Mouse (Mus musculus): Measurements from ENCODE around the gene Eri3.

The Eri3 gene

DNA sequence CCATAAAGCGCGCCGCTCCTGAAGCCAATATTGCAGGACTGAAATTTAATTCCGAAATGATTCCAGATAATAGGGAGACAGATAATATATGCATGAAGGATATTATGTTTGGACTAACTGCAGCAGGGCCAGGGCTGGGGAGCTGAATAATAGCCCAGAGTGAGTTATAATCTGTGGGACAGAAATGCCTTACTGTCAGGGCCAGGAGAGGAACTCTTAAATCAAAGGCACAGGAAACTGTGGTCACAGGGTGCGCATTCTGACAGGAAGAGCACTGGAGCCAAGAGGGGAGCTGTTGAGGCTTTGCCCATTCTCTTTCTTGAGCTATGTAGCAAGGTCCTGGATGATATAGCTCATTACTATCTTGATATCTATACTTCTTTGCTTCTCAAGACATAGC is 74.5 kb downstream of the Eri3 start:
- DNase-seq (ENCODE audit: low read depth) = no peak

DNA sequence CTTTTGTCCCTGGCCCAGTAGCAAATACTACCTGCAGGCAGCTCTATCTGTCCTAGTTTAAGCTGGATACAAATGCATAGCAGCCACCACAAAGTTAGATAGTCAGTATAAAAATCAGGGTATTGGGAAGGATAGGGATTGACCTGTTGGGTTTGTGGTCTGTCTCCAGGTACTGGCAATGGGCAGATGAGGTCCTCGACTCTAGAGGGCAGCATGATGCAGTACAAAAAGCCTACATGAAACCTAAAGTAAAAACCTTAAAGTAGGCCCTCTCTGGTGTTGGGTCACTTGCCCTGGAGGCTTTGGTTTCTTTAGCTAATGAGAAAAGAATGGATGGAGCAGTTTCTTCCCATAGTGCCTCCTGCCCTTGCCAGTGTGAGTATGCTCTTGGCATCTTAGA is 78.3 kb downstream of the Eri3 start:
- no peak for DNase-seq (ENCODE audit: low read depth)

DNA sequence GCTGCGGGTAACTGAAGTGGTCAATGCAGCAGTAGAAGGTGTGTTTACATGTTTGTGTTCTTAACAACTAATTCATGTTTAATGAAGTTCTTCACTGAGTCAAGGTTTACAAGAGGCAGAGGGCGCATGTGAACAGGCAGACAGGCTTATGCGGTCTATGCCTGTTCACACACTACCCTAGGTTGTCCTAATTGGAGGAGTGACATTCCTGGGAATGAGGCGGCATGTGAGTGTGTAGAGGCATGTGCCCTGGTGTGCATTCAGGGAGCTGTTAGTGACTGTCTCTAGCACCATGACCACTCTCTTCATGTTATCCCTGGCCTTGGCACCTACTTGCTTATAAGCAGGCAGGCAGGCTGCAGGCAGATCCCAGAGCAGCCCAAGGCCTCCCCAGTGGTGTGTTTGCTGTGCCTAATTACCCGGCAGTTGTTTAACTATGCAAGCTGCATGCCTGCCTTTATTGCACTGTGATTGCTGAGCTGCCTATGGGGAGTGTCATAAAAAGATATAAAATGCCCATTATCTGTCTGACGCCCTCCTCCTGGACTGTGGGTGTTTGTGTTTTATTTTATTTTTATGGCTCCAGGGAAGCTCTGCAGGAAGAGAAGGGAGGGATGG is 80.0 kb downstream of the Eri3 start:
- DNase-seq (ENCODE audit: low read depth) = no peak

DNA sequence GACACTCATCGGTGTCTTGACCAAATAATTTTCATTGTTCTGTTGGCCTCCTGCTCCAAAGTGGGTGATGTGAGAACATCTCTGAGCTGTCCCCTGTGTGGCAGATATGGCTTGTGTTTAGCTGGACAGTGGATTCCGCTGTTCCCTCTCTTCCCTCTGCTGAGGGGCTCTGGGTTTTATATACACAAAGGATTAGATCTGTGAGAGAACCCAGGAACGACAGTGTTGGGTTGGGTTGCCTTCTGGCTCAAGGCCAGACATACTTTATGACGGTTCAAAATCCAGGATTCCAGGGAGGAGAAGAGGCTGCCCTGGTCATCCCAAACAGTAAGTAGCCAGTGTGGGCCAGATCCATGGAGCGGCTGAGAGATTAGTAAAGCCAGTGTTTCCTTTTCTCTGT is 83.4 kb downstream of the Eri3 start:
- DNase-seq (ENCODE audit: low read depth) = no peak

DNA sequence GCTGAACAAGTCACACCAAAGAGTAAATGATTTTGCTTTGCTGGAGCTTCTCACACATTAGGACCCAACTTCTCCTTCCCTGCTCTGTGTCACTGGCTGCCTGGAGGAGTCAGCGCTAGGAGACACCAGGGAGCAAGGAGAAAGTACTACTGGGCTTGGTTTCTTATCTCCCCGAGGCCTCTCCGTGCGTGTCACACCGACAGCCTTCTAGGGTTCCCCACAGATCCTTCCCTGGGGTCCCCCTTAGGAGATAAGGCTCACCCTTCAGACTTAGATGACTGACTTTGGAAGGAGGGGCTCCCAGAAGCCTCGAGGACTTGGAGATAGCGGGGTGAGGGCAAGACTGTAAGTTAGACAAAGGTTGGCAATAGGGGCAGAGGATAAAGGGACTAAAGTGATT is 84.5 kb downstream of the Eri3 start:
- DNase-seq (ENCODE audit: low read depth) = no peak

DNA sequence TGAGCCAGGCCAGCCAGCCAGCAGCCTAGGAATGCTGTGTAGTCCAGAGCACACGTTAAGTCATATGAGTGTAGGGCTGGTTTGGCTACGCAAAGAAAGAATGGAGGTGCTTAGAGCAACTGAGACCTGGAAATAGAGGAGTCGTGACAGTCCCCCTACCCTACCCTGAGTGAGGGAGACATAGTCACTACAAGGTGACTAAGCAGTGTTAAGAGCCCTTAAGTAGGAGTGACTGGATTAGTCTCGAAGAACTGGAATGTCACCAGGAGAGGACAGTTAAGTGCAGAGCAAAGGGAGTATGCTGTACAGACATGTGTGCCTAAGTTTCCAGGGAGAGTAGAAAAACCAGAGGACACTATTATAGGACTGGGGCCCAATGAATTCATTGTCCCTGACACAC is 86.0 kb downstream of the Eri3 start:
- DNase-seq (ENCODE audit: low read depth) = no peak

DNA sequence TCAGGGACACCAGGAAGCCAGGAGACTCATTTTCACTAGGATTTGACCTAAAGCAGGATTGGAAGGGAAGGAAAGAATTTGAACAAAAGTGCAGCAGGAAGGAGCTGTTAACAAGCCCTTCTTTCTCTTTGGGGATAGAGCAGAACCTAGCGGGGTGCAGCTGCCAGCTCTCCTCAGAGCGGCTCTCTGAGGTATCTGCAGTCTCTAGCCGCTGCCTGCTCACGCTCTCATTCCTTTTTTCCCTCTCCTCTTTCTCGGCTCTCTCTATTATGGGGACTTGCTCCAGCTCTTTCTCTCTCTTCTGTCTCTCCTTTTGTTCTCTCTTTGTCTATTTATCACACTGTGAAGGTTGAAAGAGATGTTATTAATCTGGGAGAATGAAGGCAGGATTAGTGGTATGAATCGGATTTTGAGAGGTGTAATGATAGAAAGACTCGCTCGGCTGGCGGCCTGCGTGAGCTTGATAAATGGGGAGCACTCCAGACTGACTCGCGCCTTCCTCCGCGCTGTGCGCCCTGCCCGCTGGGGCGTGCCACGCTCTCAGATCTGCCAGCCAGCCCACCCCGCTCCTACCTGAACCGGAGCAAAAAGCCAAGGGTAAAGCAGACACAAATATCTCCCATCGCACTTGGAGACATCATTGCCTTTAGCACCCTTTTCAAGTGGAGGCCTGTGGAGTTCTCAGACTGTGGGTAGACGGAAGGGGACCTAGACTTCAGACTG is 86.9 kb downstream of the Eri3 start:
- no peak for DNase-seq (ENCODE audit: low read depth)

DNA sequence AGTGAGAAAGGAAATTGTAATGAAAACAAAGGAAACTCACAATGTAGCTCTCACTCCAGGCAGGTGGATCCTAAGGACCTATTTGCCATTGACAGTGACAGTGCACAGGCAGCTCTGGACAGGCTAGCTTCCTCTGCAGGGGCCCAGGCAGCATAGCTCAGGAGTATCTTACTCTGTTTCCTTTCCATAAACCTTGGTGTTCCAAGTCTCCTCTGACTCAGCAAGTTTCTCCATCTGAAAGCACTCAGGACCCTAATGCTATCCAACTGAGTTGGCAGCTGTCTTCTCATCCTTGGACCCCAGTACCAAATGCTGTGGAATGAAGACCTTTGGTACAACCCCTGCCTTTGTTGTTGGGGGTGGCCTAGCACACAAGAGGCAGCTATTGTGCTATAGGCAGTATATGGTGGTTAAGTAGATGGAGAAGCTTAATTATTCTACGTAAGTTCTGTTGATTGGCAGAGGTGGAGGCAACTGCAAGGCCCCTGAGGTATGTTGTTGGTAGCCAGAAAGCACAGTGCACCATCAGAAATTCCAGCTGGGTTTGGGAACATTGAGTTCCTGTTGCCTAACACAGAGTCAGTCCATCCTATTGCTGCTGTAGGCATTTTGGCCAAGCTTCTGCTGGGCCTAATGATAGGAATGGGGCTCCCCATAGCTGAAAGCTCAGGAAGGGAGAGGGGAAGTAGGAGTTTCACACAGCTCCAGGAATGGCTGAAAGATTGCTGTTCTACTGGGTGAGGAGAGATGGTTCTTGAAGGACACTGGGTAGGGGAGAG is 90.9 kb downstream of the Eri3 start:
- DNase-seq (ENCODE audit: low read depth) = no peak

DNA sequence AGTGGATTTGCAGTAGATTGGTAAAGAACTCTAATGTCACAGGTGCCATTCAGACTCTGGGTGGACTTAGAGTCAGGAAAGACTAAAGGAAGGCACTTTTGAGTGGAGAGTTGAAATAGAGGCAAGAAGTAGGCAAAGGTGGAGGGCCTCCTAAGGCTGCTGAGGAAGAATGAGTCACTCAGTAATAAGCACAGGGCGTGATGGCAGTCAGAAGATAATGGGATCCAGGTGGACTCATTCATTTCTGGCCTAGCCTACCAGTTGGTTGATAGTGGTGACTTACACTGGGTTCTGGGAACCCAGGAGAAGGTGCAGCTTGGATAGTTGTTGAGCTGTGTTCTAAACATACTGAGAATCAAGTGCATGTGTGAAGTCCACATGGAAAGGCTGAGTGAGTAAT is 91.6 kb downstream of the Eri3 start:
- DNase-seq (ENCODE audit: low read depth) = no peak

DNA sequence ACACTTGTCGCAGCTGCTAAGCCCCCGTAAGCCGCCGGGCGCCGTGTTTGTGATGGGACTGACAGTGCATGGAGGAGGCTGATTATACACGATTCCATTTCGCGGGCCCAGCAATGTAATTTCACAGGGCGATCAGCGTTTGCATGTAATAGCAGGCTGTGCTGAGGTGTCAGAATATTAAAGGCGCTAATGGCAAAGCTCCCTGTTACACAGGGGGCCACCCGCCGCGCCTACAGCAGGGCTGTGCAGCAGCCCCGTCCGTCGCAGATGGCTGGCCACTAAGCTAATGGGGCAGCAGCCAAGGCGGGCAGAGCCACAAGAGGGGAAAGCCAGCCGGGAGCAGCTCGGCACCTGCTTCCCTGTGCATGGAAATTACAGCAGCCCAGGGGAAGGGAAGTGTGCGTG is 94.9 kb downstream of the Eri3 start:
- no peak for DNase-seq (ENCODE audit: low read depth)

DNA sequence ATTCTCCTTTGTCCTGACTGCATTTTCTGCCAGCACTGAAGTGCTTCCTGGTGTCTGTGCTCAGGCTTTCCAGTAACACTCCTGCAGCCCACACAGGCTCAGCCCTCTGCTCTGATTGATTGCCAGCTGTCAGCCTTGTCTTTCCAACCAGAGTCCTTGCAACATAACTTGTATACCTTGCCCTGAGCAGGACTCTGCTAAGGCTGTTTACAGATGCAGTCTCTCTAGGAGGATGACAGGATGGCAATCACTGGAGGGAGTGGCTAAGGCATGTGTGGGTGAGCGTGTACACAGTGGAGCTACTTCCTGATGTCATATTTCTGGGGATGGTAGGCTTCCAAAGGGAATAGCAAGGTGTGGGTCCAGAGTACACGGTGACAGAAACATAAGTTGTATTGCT is 95.7 kb downstream of the Eri3 start:
- DNase-seq (ENCODE audit: low read depth) = no peak

DNA sequence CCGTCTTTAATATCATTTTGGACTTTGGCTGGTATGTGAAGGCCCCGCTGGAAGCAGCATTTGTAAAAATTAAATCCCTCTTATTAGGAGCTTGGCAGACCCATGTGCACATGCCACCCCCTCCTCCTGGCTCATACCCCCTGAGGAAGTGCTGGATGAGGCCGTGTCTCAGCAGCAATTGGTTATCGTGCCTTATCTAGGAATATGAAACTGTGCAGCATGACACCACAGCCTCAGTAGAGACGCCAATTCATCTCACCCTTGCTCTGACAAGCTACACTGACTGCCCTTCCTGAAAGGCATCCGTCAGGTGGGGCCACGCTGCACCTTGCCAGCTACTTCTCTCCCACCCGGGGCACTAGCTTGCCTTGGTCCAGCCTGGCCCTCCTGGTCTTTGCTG is 96.3 kb downstream of the Eri3 start:
- DNase-seq (ENCODE audit: low read depth) = no peak

DNA sequence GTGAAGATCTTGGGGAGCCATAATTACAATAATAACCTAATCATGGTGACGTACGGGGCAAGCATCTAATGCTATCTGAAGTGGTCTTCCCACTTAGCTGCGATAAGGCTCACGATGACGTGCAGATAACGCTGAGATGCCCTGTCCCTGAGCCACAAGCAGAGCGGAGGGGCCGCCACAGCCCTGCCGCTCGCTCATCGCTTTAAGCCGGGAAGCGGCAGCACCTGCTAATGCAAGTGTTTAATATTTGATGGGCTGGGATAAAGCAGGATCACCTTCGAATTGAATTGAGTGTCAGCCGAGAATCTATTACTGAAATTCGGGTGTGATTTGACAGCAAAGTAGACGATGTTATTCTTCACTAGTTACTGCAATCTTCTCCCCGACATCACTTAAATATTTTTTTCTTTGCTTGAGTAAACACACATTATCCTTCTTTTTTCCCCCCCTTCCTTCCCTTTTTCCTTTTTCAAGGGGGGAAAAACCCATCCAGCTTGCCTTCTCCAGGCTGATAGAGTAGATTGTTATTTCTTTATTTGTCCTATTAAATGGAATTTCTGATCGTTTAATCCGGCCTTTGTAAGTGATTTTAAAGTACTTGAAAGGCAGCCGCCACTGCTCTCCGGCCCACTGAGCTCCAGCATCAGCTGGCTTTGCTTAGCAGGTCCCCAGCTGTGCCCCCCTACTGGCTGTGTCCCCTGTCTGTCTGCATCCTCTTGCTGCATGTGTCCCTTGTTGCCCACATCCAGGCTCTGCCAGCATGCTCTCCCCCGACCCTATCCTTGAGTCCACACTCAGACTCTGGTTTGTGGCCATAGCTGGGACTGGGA is 97.0 kb downstream of the Eri3 start:
- DNase-seq (ENCODE audit: low read depth) = no peak

DNA sequence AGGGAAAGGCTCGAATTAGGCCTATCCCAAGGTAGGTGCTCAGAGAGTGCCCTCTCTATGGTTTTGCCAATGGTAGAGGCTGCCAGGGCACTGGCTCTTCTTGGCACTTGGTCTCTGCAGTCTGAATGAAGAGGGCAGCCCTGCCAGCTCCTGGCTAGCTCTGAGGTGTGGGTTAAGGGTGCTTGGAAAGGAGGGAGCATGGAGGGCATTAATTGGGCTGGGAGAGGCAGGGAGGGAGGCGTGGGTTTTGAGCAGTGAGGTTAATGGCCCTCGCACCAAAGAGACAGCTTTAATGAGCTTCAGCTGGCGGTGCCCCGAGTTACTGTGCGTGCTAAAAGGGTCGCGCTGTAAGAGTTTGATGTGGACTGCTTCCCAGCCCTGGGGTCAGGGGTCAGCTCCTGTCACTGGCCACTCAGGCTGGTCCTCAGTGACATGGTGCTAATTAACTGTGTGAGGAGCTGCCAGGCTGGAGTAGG is 101.5 kb downstream of the Eri3 start:
- no peak for DNase-seq (ENCODE audit: low read depth)

DNA sequence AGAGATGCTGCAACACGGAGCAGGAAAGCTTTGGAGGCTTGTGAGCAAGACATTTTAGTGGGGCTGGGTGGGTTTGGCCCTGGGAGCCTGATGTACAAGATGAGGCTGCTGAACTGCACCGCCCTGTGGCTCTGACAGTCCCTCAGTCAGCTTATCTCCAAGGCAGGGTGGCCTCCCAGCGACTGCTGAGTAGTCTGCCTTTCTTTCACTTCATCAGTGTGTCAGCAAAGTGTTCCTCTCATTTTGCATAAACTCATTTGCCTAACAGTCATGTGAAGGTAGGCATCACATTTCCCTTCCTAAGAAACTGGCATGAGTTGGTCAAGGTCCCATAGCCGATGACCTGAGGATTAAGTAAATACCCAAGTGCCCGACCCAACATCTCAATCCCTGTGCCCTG is 102.6 kb downstream of the Eri3 start:
- DNase-seq (ENCODE audit: low read depth) = no peak

DNA sequence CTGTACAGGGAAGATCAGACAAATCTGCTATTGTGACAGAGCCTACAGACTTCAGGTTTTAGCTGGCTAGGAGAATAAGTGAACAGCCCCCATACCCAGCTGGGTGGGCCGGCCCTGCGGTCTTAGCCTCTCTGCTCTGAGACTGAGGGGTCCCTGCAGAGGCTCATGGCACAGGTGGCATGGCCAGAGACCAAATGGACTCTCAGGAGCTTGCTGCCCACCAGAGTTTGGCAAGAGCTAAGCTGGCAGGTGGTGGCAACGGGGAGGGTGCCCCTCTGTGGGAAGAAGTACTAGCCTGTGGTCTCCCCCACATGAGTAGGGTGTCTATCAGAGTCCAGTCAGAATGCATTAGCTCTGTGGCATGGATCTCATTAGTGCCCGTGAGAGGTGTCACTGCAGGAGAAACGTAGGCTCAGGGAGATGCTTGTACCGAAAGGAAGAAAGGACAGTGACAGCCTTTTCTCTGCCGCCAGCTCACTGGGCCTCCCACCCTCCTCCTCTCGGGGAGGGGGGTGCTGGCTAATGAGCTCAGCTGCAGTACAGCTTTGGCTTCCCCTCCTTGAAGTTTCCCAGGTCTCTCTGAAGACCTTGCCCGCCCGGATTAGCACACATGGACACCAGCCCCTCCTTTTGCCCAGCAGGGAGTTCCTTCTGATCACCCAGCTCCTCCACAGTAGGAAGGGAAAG is 104.0 kb downstream of the Eri3 start:
- DNase-seq (ENCODE audit: low read depth) = no peak

DNA sequence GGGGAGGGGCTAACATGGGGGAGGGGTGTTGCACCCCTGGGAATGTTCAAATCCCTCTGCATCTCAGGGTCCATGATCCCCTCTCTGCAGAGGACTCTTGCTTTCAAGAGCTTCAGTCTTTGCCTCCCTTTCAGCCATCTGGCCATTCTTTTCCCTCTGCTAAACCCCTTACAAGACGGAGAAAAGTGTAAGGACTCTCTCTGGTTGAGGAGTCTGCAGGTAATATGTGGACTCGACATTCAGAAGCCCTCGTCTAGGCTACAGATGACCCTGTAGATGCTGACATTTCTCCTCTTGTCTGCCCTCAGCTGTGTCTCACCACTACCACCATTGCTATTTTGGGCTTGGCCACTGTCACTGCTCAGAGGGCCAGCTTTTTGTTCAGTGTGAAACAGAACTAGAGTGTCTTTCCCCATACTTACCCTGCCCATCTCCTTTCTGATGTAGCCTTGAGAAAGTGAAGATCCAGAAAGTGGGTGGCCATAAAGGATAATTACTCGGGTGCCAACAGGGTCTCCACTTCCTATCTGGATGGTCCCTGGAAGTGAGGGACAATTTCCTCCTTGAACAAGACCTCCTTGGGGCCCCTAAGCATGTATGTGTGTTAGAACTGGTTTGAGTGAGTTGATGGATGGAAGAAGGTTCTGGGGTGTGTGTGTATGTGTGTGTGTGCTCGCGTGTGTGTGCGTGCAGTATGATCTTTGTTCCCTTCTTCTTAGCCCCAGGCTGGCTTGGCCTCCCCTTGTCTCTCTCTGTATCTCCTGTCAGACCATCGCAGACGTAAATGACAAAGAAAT is 104.7 kb downstream of the Eri3 start:
- no peak for DNase-seq (ENCODE audit: low read depth)

DNA sequence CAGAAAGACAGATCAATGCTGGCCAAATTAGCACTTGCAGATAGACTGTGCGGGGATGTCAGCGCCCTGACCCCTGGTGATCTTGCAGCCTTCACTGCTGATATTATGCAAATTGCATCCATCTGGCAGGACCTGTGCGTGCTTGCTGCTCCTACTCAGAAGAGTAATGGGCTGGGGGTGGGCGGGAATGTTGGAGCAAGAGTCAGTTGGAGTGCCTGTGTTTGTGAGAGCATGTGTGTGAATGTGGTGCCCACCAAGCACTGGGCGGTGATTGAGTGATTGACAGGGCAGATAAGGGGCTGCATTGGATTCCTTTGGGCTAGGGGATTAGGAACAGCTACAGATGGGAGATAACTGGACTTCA is 105.3 kb downstream of the Eri3 start:
- no peak for DNase-seq (ENCODE audit: low read depth)

DNA sequence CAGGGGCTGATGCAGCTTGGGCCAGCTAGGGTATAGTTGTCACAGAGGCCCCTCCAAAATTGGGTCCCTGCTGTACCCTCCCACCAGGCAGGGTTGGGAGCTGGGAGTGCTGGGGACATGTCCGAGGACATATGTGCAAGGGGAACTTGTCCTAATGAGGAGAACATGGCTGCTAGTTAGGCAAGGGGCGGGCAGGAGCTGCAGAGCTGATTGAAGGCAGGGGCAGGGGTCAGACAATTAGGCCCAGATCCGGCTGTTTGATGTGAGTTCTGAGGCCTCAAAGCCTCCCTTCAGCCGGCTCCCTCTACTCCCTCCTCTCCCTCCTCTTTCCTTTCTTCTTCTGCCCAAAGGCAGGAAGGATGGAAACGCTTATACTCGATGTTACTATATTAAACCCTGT is 106.8 kb downstream of the Eri3 start:
- no peak for DNase-seq (ENCODE audit: low read depth)

DNA sequence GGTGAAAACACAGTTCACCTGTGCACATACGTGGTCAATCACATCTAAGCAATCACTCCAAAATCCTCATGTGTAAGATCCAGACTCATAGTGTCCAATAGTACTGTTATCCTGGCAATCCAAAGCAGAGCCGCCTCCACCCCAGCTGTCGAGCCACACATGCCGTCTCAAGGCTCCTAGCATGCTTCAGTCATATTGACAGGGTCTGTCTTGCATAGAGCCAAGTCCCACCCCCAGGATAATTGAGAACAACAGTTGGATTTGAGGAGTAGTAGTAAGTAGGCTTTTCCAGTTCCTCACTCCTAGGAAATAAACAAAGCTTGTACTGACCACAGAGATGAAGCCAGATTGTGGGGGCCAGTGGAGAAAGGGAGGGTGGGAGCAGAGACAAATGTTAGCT is 107.5 kb downstream of the Eri3 start:
- DNase-seq (ENCODE audit: low read depth) = no peak

Measured in induced T-regulatory cell, adult 2 months (primary cell).